Mouse (Mus musculus) G1E (cell line): Measurements from ENCODE around the gene Rnf214. TPM values are rescaled to one million over a fixed set of nuclear protein-coding genes. Genes with fewer than 3 reads are reported as not detected.
A peak's percentile ranks its signal among the peaks of the same experiment; 100 is the strongest.

Source experiments
- ATAC-seq: 2 replicates; pipeline ENCODE4 v1.8.0; 2016; ENCODE audit warnings: mild to moderate bottlenecking; ENCODE audit not compliant: insufficient number of reproducible peaks, poor library complexity, low FRiP score, severe bottlenecking; ENCODE audit errors: extremely low read depth
- DNase-seq: peaks from one replicate; pipeline ENCODE4 v3.0.0; 2012; ENCODE audit warnings: low spot score
- H3K27me3 ChIP-seq: 2 replicates; pipeline ENCODE4 v1.6.1; 2012; ENCODE audit warnings: mild to moderate bottlenecking, low read length, inconsistent platforms; ENCODE audit not compliant: insufficient read depth
- H3K36me3 ChIP-seq: replicated peaks from 2 replicates; pipeline ENCODE3; 2012; ENCODE audit warnings: mild to moderate bottlenecking, inconsistent platforms
- H3K4me1 ChIP-seq: 2 replicates; pipeline ENCODE4 v1.6.1; 2012; ENCODE audit warnings: low read depth, low read length, inconsistent platforms, mixed read lengths; ENCODE audit not compliant: insufficient read depth
- H3K4me3 ChIP-seq: 2 replicates; pipeline ENCODE4 v1.5.1; 2012; ENCODE audit warnings: low read depth, mild to moderate bottlenecking, inconsistent platforms, low read length, moderate library complexity, mixed read lengths
- H3K9me3 ChIP-seq: replicated peaks from 2 replicates; pipeline ENCODE4 v1.6.1; 2012; ENCODE audit warnings: inconsistent platforms
- CTCF ChIP-seq: IDR thresholded peaks from 2 replicates; pipeline ENCODE4 v1.5.1; 2012; ENCODE audit warnings: low read depth, low read length, inconsistent platforms, mixed read lengths
- GATA1 ChIP-seq: IDR thresholded peaks from 2 replicates; pipeline ENCODE4 v1.6.1; 2012; ENCODE audit warnings: borderline replicate concordance, low read length, inconsistent platforms, mixed read lengths
- GATA2 ChIP-seq: IDR thresholded peaks from 2 replicates; pipeline ENCODE4 v1.6.1; 2012; ENCODE audit warnings: low read depth, low read length, inconsistent platforms, borderline replicate concordance
- POLR2AphosphoS5 ChIP-seq: IDR thresholded peaks from 2 replicates; pipeline ENCODE4 v1.6.1; 2012; ENCODE audit warnings: low read depth, low read length, inconsistent platforms; ENCODE audit not compliant: insufficient replicate concordance
- TAL1 ChIP-seq: conservative IDR thresholded peaks from 2 replicates; pipeline ENCODE4 v1.6.1; 2012; ENCODE audit warnings: low read depth, low read length, inconsistent platforms, mixed read lengths
- polyA plus RNA-seq: library from polyadenylated mRNA; stranded (reverse); fragments of >175 nt; gene quantifications from 2 replicates; pipeline ENCODE4 v1.2.3, GENCODE M21; 2012
- total RNA-seq, 2 experiments: library from RNA; stranded (forward) in 1 of 2; stranded (reverse) in 1 of 2; fragments of 200-1000 nt in 1 of 2; fragments of >200 nt in 1 of 2; fragmentation: Nextera tagmentation in 1 of 2; gene quantifications; 2 replicates each; pipeline ENCODE4 v1.2.3; 2014 to 2017

The Rnf214 gene
- total and polyA plus RNA-seq, 3 experiments = 16.7 to 33.5 (median 31.7) TPM

DNA sequence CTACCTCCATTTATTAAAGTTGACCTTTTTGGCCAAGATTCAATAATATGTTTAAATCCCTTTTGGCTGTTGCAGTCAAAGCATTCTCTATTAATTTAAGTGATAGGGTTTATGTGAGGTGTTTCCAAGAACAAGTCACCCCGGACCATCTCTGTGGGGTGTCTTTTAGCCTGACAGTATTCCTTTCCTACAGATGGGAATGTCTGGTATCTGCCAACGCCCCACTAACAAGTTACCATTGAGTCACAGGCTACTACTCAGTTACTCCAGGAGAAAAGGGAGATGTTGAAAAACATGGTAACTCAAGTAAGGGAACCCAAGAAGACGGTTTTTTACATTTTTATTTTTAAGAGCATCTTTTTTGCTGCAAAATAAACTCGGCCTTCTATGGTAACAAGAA is 1.5 kb downstream of the Rnf214 start:
- Histone ChIP-seq H3K9me3 (no peaks in the 10 kb centered on the region), H3K27me3 (no peaks in the 10 kb centered on the region), H3K4me1 (peaks cover 35% of the 10 kb centered on the region), H3K4me3 (peak overlapping the region; percentile 98; the same call in 1 of the 2 replicates), H3K36me3 (peaks cover 50% of the 10 kb centered on the region)
- TF ChIP-seq TAL1 = no peak
- TF ChIP-seq GATA1 = no peak
- no peak for TF ChIP-seq GATA2
- TF ChIP-seq POLR2AphosphoS5 = no peak
- TF ChIP-seq CTCF = no peak
- ATAC-seq (no peak), DNase-seq (no peak)

DNA sequence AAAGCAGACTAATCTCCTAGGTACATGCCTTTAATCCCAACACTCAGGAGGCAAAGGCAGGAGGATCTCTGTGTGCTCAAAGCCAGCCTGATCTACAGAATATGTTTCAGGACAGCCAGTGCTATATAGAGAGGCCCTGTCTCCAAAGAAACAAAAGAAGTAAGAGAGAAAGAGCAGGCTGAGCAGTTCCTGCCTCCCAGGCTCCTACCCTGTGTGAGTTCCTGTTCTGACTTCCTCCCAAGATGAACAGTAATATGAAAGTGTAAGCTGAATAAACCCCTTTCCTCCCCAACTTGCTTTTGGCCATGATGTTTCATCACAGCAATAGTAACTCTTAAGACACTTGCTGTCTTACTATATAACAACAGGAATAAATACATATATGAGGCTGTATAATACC is 13.0 kb downstream of the Rnf214 start:
- Histone ChIP-seq H3K9me3 (no peaks in the 10 kb centered on the region), H3K4me3 (no peak overlapping the region), H3K4me1 (peaks cover 9% of the 10 kb centered on the region; the same call in 1 of the 2 replicates), H3K36me3 (peaks cover 85% of the 10 kb centered on the region), H3K27me3 (no peaks in the 10 kb centered on the region)
- ATAC-seq (no peak), DNase-seq (no peak)
- TF ChIP-seq GATA2 = no peak
- TF ChIP-seq CTCF = no peak
- no peak for TF ChIP-seq POLR2AphosphoS5
- TF ChIP-seq GATA1 = no peak
- no peak for TF ChIP-seq TAL1

GRCm38 (mm10) chr9:45877928-45878327 is 28.8 kb downstream of the Rnf214 start:
- ATAC-seq (no peak), DNase-seq (no peak)
- TF ChIP-seq GATA1 = no peak
- no peak for TF ChIP-seq CTCF
- no peaks in the 10 kb centered on the region for H3K4me1 ChIP-seq
- H3K36me3 ChIP-seq = peaks cover 68% of the 10 kb centered on the region
- no peak overlapping the region for H3K4me3 ChIP-seq
- H3K9me3 ChIP-seq = no peaks in the 10 kb centered on the region
- no peaks in the 10 kb centered on the region for H3K27me3 ChIP-seq

DNA sequence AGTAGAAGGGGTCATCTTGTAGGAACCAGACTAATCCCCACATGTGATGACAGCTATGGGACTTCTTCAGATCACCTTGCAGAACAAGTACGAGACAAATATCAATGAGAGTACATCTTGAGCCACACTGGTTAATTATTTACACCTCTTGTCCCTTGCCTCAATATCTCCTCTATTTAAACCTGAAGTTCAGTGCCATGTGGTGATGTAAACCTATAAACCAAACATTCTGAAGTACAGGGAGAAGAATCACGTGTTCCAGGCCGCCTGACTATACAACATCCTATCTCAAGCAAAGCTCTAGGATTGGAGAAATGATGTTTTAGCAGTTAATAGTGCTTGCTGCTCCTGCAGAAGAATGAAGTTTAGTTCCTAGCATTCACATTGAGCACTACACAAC is 36.4 kb downstream of the Rnf214 start:
- ATAC-seq = no peak
- Histone ChIP-seq H3K27me3 (no peaks in the 10 kb centered on the region), H3K36me3 (peaks cover 83% of the 10 kb centered on the region), H3K4me3 (no peak overlapping the region), H3K9me3 (no peaks in the 10 kb centered on the region), H3K4me1 (no peaks in the 10 kb centered on the region)
- no peak for DNase-seq
- TF ChIP-seq TAL1 (no peak), GATA2 (no peak), GATA1 (no peak), POLR2AphosphoS5 (no peak), CTCF (no peak)

DNA sequence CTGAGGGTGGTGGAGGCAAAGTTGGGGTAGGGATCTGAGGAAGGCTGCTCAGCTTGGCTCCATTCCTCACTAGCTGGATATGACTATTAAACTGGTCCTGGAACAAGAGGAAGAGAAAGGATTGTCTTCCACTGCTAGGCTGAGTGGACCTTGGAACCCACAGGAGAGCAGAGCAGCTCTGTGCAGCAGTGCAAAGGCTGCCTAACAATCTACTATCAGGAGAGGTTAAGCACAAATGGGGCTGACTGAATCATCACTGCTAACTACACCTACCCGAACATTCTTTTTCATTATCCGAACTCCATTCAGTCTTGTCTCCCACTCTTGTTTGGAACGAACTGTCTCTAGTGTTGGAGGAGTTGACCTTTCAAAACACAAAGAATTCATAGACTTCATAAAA is 37.5 kb downstream of the Rnf214 start:
- H3K36me3 ChIP-seq = peaks cover 89% of the 10 kb centered on the region
- TF ChIP-seq GATA1 = no peak
- no peak for TF ChIP-seq POLR2AphosphoS5
- no peak for TF ChIP-seq GATA2
- no peak for TF ChIP-seq CTCF
- TF ChIP-seq TAL1 = no peak

DNA sequence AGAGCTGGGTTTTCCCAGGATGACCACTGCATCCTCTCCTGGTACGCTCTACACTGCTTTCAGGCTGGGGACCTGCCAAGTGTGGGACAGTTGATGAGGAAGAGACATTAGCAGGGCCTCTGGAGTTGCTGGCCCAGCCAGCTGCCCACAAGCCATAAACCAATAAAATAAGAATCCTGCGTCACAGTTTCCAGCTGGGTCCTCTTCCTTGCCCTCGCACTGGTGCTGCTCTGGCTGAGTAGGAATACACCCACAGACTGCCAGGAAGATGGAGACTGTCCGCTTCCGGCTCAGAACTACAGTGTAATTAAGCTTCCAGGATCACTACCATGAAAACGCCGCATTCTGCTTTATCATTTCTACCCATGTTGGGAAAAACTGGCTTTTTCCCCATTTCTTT is 44.9 kb downstream of the Rnf214 start:
- no peak for ATAC-seq
- Histone ChIP-seq H3K9me3 (no peaks in the 10 kb centered on the region), H3K4me3 (no peak overlapping the region), H3K36me3 (peaks cover 84% of the 10 kb centered on the region), H3K27me3 (no peaks in the 10 kb centered on the region), H3K4me1 (no peaks in the 10 kb centered on the region)
- TF ChIP-seq TAL1 = no peak
- TF ChIP-seq GATA2 = no peak
- no peak for TF ChIP-seq CTCF
- TF ChIP-seq GATA1 = no peak
- TF ChIP-seq POLR2AphosphoS5 = no peak
- no peak for DNase-seq

More for the DNA sequence above, 37.5 kb downstream of the Rnf214 start:
- H3K4me3 ChIP-seq = no peak overlapping the region
- H3K9me3 ChIP-seq = no peaks in the 10 kb centered on the region
- DNase-seq (no peak), ATAC-seq (no peak)
- H3K4me1 ChIP-seq = no peaks in the 10 kb centered on the region
- H3K27me3 ChIP-seq = no peaks in the 10 kb centered on the region

- TF ChIP-seq CTCF (no peak), GATA2 (no peak), TAL1 (no peak), GATA1 (no peak), POLR2AphosphoS5 (no peak)
- Histone ChIP-seq H3K4me3 (no peak overlapping the region), H3K27me3 (no peaks in the 10 kb centered on the region; the same call in 1 of the 2 replicates), H3K36me3 (peaks cover 62% of the 10 kb centered on the region), H3K4me1 (no peaks in the 10 kb centered on the region), H3K9me3 (no peaks in the 10 kb centered on the region)
- ATAC-seq (no peak), DNase-seq (no peak)
These were observed 47.3 kb downstream of the Rnf214 start for GRCm38 (mm10) chr9:45859364-45859763.
